Mouse (Mus musculus) midbrain, postnatal 0 days (tissue): ENCODE measurements at regions not wholly inside any gene's neighbourhood (a gene's known extent, or its start where the extent isn't known, plus 50 kb on each side); places are given as distances from the start of the nearest gene placed in this dataset.
"Not testable (repeated sequence)": the region's sequence is repeated elsewhere in the genome, so short reads cannot be mapped to it uniquely, and the experiment has no call there.

Experiments
- ATAC-seq: fragments of 200-750 bp; cut with Nextera tagmentation; 2 replicates; pipeline ENCODE4 v1.8.0; 2017; ENCODE audit warnings: moderate number of reproducible peaks, mild to moderate bottlenecking, moderate TSS enrichment, moderate library complexity; ENCODE audit not compliant: low FRiP score
- DNase-seq: peaks from one replicate; pipeline ENCODE4 v3.0.0-alpha.2; 2015; ENCODE audit warnings: low spot score
- H3K27ac ChIP-seq: fragments of 300-500 bp; sonication (generic); 2 replicates; pipeline ENCODE4 v1.5.1; 2014; ENCODE audit warnings: low read depth, mild to moderate bottlenecking, low read length, mixed read lengths
- H3K27me3 ChIP-seq: fragments of 300-500 bp; sonication (generic); 2 replicates; pipeline ENCODE4 v1.6.1; 2014; ENCODE audit warnings: low read length, control low read depth, mixed read lengths; ENCODE audit not compliant: insufficient read depth
- H3K36me3 ChIP-seq: fragments of 300-500 bp; sonication (generic); 2 replicates; pipeline ENCODE4 v1.6.1; 2014; ENCODE audit warnings: low read length, control low read depth, mixed read lengths; ENCODE audit not compliant: insufficient read depth
- H3K4me1 ChIP-seq: fragments of 300-500 bp; sonication (generic); 2 replicates; pipeline ENCODE4 v1.6.1; 2014; ENCODE audit warnings: mild to moderate bottlenecking, control low read depth, antibody characterized with exemption, low read length, mixed read lengths; ENCODE audit not compliant: insufficient read depth
- H3K4me2 ChIP-seq: fragments of 300-500 bp; sonication (generic); 2 replicates; pipeline ENCODE4 v1.6.1; 2014; ENCODE audit warnings: low read depth, mild to moderate bottlenecking, low read length, mixed read lengths; ENCODE audit not compliant: poor library complexity, severe bottlenecking
- H3K4me3 ChIP-seq: fragments of 300-500 bp; sonication (generic); 2 replicates; pipeline ENCODE4 v1.5.1; 2014; ENCODE audit warnings: low read depth, mild to moderate bottlenecking, low read length, moderate library complexity
- H3K9ac ChIP-seq: fragments of 300-500 bp; sonication (generic); replicated peaks from 2 replicates; pipeline ENCODE4 v1.6.1; 2014; ENCODE audit warnings: mild to moderate bottlenecking, low read length, moderate library complexity, mixed read lengths; ENCODE audit not compliant: poor library complexity, severe bottlenecking
- H3K9me3 ChIP-seq: fragments of 300-500 bp; sonication (generic); 2 replicates; pipeline ENCODE4 v1.6.1; 2016; ENCODE audit warnings: low read length, control low read depth
- CTCF ChIP-seq: IDR thresholded peaks from 2 replicates; pipeline ENCODE4 v1.5.1; 2016; ENCODE audit warnings: antibody characterized with exemption, mild to moderate bottlenecking
- whole genome bisulfite sequencing: fragments of 180-500 bp; shearing (Covaris S2); extraction: QIAGEN DNeasy Blood & Tissue Kit; methylation state at CpG from one replicate; pipeline ENCODE4 v1.1.7; 2014; 5-methylcytosine and 5-hydroxymethylcytosine counted together

DNA sequence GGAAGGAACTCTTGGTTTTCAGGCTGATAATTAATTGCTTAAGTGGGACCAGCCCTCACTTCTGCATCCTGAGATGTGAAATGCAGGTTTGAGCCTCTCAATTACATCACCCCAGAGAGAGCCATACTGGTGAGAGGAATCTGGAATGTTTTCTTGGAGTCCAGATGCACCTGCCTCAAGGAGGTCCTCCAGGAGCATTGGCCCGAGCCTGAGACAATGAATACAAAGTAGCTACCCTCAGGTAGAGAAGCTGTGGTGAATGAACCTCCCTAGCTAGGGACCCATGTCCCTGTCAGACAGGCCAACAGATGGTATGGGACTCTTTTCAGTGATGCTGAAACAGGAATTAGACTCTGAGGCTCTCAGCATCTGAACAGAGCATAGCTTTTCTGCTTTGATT, 168.7 kb upstream of the Hs6st1 start:
- H3K36me3 ChIP-seq, result no peaks in the 10 kb centered on the region
- no peak for ATAC-seq
- H3K27me3 ChIP-seq, result no peaks in the 10 kb centered on the region
- H3K4me1 ChIP-seq, result no peaks in the 10 kb centered on the region
- DNase-seq, result no peak
- no peak overlapping the region for H3K4me3 ChIP-seq
- no peak overlapping the region for H3K9ac ChIP-seq
- no peak overlapping the region for H3K27ac ChIP-seq
- H3K9me3 ChIP-seq, result no peaks in the 10 kb centered on the region
- no peak overlapping the region for H3K4me2 ChIP-seq
- no peak for TF ChIP-seq CTCF
- 70% methylated on average over 1 of the region's 1 CpGs for WGBS

DNA sequence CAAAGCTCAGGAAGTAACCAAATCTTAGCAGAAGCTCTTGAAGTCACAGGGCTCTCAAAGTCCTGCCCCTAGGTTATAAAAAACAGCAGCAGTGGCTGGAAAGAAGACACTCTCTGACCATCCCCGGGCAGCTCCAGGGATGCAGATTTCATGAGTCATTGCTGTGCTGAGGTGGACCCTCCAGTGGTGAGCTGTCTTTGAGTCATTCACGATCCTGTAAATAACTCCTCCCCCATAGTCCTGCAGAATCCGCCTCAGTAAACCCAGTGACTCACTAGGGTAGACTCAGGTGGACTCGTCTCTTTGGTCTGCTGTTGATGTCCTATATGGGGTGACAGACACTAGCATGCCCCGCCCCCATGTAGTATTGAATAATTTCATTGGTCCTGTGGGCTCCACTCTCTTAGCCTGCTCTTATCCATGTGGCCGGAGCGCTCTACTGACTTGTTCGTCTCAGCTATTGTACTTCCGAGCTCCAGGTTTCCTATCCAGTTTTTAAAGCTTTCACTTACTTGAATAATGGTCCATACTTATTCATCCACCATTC, 164.1 kb upstream of the Hs6st1 start:
- Histone ChIP-seq H3K9me3 (no peaks in the 10 kb centered on the region), H3K9ac (no peak overlapping the region), H3K36me3 (no peaks in the 10 kb centered on the region), H3K4me3 (no peak overlapping the region), H3K27me3 (no peaks in the 10 kb centered on the region), H3K4me2 (no peak overlapping the region), H3K27ac (no peak overlapping the region), H3K4me1 (no peaks in the 10 kb centered on the region)
- WGBS, result 92% methylated on average over 9 of the region's 9 CpGs
- no peak for DNase-seq
- ATAC-seq, result no peak
- TF ChIP-seq CTCF, result no peak

DNA sequence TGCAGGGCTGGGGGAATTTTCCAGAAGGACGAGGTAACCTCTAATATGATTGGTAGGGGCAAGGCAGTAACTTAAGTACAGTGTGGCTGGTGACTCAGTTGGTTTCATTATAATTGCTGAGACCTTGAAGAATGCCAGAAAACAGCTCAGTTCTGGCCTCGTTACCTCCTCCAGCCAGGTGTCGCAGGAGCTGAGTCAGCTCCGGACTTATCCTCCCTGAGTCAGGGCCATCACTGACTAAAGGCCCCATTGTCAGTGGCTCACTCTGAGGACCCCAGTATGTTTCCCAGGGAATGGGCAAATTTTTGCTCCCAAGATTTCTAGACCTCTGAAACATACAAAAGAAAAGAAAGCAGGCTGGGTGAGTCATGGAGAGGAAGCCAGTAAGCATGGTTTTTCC, 154.6 kb upstream of the Hs6st1 start:
- WGBS, result 89% methylated on average over 4 of the region's 4 CpGs
- Histone ChIP-seq H3K4me2 (no peak overlapping the region), H3K36me3 (no peaks in the 10 kb centered on the region), H3K4me1 (no peaks in the 10 kb centered on the region), H3K27me3 (no peaks in the 10 kb centered on the region), H3K27ac (no peak overlapping the region), H3K4me3 (no peak overlapping the region), H3K9ac (no peak overlapping the region), H3K9me3 (no peaks in the 10 kb centered on the region)
- TF ChIP-seq CTCF, result no peak
- no peak for ATAC-seq
- no peak for DNase-seq

DNA sequence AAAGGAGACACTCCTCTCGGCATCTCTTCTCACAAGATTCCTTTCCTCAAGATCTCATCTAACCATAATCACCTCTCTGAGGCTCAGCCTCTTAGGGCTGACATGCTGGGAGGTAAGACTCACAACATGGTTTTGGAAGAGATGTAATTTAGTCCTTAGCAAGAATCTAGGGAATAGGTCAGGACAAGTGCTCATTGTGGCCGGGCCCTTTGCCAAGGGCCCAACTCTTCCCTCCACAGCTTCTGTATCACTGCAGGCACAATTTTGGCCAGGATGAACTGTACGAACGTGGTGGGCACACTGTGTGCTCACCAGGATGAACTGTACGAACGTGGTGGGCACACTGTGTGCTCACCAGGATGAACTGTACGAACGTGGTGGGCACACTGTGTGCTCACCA, 154.0 kb upstream of the Hs6st1 start:
- not testable (repeated sequence) for H3K4me3 ChIP-seq, ATAC-seq, H3K27ac ChIP-seq, DNase-seq, H3K4me1 ChIP-seq, H3K9ac ChIP-seq, H3K36me3 ChIP-seq, H3K27me3 ChIP-seq, H3K9me3 ChIP-seq, H3K4me2 ChIP-seq
- WGBS, result 93% methylated on average over 8 of the region's 8 CpGs

DNA sequence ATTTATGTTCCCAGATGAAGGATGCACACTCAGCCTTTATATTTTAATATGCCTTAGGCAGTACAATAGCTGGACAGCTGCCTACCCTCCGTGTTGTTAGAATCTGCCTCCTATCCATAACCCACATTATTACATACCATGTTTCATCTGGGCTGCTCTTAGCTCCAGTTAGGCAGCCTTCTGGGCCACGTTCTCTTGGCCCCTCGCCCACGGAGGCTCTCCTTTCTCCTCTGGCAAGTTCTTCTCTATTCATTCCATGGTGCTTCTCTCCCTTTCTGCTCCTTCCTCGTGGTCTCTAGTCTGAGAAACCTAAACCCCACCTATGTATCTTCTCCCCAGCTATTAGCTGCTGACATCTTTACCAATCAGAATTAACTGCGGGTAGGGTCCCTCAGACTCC, 152.7 kb upstream of the Hs6st1 start:
- DNase-seq (no peak), ATAC-seq (no peak)
- H3K27me3 ChIP-seq, result no peaks in the 10 kb centered on the region
- H3K4me1 ChIP-seq, result no peaks in the 10 kb centered on the region
- H3K27ac ChIP-seq, result no peak overlapping the region
- no peak overlapping the region for H3K4me2 ChIP-seq
- H3K36me3 ChIP-seq, result no peaks in the 10 kb centered on the region
- 87% methylated on average over 6 of the region's 6 CpGs for WGBS
- no peaks in the 10 kb centered on the region for H3K9me3 ChIP-seq
- H3K9ac ChIP-seq, result no peak overlapping the region
- TF ChIP-seq CTCF, result no peak
- no peak overlapping the region for H3K4me3 ChIP-seq

DNA sequence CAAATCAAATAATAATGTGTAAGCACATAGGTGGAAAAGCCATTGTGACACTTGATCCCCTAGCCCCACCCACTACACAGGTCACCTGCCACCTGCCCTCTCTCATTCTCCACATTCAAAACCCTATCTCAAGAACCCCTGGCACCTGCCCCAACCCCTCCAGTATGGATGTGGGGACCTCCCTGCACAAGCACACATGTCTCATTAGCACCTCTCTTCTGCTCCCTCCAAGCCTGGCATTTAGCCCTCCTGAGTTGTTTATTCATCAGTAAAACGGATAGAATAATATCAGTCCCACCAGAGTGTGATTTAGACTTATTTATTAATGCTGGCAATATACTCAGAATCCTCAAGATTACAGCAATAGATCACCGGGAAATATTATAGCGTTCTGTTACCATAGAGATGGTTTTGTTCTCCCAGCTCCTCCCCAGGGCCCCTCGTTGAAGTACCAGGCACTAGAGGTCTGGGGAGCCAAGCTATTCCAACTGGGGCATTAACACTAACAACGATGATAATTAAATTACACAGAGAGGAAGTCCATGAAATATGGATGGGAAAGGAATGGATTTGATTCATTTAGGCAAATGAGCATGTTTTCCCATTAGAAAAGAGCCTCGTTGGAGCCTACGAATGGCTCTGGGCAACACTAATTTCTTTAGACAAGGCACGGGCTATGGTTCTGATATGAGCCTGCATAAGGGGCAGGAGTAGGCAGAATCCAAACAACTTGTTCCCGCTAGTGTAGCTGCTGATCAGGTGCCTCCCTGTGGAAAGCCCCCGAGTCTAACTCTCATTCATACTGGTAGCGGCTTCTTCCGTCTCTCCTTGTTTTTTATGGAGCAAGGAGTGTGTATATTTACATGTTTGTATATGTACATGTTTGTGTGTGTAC, 148.1 kb upstream of the Hs6st1 start:
- H3K36me3 ChIP-seq, result no peaks in the 10 kb centered on the region
- 41% methylated on average over 12 of the region's 12 CpGs for WGBS
- no peaks in the 10 kb centered on the region for H3K9me3 ChIP-seq
- H3K4me3 ChIP-seq, result no peak overlapping the region
- peak; percentile 48 for DNase-seq
- ATAC-seq, result no peak
- H3K9ac ChIP-seq, result no peak overlapping the region
- no peak overlapping the region for H3K4me2 ChIP-seq
- TF ChIP-seq CTCF, result no peak
- H3K27ac ChIP-seq, result 0 out of 2 replicates have a peak overlapping the region, but pooled peaks have one; percentile 12
- no peaks in the 10 kb centered on the region for H3K27me3 ChIP-seq
- H3K4me1 ChIP-seq, result no peaks in the 10 kb centered on the region
